Mouse (Mus musculus): Measurements from ENCODE around the gene Nlrp3. TPM values are rescaled to one million over a fixed set of nuclear protein-coding genes. Genes with fewer than 3 reads are reported as not detected.

The Nlrp3 gene
- under 1 TPM; 0.28 to 0.45 TPM for total RNA-seq (2021)
- long read RNA-seq, experiment 1 = 0 reads
- long read RNA-seq, experiment 2 = 0 reads

- no peak for DNase-seq
Observed at GRCm38 (mm10) chr11:59541324-59541723, at the start of gene Nlrp3. Nlrp3 (plus strand) TSS chr11:59541568.

DNA sequence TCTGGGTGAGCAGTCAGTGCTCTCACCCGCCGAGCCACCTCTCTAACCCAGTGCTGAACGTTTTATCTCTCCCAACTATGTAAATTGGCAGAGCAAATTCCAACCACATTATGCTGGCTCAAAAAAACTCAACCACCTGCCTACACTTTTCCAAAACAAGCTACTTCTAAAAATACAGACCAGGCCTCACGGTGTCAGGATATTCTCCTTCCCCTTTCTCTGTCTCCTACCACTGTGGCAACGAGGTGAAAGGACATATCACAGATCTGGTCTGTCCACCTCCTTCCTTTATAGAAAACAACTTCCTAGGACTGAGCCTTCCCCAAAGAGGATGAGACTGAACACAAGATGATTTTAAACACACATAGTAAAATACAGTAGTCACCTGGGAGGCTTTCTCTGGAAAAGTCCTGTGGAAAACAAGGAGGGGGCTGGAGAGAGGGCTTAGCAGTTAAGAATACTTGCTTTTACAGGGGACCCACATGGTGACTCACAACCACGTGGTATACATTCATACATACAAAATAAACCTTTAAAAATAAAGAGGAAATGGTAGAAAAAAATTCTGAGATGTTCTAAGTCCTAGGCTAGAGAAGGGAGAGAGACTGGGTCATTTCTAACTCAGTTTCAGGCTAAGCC, 44.6 kb upstream of the Nlrp3 start:
- DNase-seq = no peak

GRCm38 (mm10) chr11:59497747-59498146, 43.6 kb upstream of the Nlrp3 start:
- DNase-seq = no peak

- no peak for DNase-seq
Observed at GRCm38 (mm10) chr11:59501978-59502700, 39.2 kb upstream of the Nlrp3 start.

DNA sequence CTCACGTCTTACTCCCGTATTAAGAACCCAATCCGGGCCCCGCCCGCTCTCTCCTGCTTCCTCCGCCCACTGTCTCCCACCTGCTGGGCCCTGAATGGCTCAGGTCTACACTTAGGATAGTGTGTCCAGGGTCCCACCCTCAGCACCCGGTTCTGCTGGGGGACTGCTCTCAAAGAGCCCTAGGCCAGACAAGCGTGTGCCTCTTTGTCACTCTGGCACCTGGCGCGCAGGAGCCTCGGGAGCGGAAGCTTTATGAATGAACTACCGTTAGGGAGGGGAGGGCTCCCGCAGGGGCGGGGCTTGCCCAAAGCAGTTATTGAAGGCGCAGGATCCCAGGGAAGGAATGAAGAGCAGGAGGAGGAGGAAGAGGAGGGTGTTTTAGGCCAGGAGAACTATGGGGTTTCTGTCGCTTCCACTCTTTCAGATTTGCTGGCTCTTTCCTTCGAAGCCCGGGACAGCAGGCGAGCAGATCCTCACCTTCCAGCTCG, 36.0 kb upstream of the Nlrp3 start:
- DNase-seq = peak; percentile 50

- DNase-seq = peak; percentile 91
Observed at GRCm38 (mm10) chr11:59505839-59506712, 35.3 kb upstream of the Nlrp3 start.

- no peak for DNase-seq
Observed at GRCm38 (mm10) chr11:59506713-59507074, 34.7 kb upstream of the Nlrp3 start.

DNA sequence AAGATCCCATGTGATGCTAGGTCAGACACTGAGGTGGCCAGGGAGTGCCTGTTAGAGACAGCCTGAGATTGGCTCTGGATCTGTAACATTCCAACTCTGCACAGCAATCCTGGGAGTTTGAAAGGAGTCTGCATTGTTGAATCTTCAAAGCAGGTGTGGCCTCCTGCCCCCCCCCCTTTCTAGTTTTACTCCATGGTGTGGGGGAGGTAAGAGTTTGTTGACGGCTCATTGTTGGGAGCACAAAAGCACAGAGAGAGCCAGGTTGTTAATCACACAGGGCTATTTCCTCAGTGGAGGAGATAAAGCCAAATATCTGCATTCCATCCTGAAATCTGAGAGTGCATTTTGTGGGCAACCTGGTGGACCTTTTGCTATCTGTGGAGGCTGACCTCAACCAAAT, 29.8 kb upstream of the Nlrp3 start:
- no peak for DNase-seq

DNA sequence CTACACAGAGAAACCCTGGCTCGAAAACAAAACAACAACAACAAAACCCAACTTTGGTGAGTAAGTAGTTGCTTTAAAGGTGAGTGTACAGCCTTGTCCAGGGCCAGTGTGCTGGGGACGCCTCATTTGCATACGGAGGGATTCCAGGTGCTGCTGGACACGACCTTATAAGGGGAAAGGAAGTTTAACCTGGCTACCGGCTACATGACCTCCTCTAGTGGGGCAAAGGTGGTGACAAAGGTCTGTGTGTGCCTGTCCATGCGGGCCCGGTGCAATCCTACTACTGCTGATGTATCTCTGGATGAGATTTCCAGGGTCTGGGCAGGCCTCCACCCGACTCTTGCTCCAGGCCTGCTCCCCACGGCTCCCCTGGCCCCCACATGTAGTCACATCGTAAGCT, 28.6 kb upstream of the Nlrp3 start:
- DNase-seq = no peak

- DNase-seq = no peak
Observed at GRCm38 (mm10) chr11:59513556-59513955, 27.8 kb upstream of the Nlrp3 start.

GRCm38 (mm10) chr11:59514381-59514780, 27.0 kb upstream of the Nlrp3 start:
- no peak for DNase-seq

GRCm38 (mm10) chr11:59514789-59515188, 26.6 kb upstream of the Nlrp3 start:
- DNase-seq = no peak

GRCm38 (mm10) chr11:59517441-59517840, 23.9 kb upstream of the Nlrp3 start:
- DNase-seq = no peak

GRCm38 (mm10) chr11:59518226-59518625, 23.1 kb upstream of the Nlrp3 start:
- DNase-seq = no peak

DNA sequence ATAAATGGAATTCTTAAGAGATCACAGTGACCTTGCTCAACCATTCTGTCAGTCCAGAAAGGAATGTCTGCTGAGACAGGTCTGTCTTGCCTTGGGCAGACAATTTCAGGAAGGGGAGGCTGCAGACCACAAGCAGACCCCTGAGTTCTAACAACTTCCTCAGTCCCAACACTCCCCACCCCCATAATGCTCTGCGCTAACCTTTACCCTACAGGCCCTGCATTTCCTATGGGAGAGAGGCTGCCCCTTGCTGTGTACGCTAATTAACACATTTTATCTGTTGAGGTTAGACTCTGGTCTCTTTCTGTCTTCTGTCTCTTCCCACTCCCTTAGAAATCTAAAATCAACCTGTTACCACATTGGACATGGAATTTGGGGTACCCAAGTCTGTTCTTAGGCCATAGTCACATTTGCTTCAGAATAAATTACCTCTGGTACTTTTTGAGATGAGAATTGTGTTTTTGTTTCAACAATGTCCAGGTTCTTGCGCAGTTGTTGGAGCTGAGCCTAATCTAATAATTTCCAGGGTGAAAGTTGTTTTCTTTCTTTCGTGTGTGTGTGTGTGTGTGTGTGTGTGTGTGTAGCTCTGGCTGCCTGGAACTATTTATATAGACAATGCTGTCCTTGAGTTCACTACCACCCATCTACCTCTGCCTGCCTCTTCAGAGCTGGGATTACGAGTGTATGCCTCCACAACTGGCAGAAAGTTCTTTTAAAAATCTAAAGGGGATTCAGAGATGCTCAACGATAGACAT, 21.4 kb upstream of the Nlrp3 start:
- no peak for DNase-seq

DNA sequence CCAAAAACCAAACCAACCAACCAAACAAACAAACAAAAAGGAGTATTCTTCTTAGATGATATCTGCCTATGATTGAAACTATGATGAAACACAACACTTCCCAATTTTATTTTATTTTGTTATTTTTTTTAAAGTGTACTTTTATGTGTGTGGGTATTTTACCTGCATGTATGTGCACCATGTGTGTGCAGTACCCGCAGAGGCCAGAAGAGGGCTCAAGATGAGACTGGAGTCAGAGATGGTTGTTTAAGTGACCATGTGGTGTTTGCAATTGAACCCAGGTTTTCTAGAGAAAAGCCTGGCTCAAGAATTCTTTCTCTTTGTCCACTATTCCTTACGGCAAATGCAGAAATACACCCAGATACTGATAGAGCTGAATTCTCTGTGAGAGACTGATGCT, 17.2 kb upstream of the Nlrp3 start:
- DNase-seq = no peak

GRCm38 (mm10) chr11:59525237-59525636, 16.1 kb upstream of the Nlrp3 start:
- DNase-seq = peak; percentile 70

DNA sequence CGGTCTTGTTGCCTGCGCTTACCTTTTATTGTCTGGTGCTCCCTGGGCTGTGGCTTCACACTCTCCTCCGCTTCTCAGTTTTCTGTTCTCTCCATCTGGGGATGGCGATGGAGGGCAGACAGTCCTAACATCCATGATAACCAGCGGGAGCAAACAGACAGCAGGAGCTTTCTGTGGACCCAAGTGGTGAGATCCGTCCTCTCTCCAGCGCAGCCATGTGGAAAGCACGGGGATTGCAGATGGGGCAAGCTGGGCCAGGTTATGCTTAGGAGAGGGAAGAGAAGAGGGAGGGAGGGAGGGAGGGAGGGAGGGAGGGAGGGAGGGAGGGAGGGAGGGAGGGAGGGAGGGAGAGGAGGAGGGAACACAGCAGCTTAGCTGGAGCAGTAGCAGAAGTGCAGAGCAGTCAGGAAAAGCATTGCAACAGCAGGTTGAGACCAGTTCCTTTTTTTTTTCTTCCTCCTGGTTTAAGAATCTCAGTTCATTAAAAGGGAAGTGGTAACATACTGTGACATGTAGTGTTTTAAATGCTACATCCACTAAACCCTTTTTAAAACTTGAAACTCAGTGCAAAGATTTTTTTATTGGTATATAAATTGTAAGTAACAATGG, 14.8 kb upstream of the Nlrp3 start, which contains the start of gene Zkscan17:
Gene Zkscan17 (minus strand): TSS at position 280 of the 609 bp plus-strand sequence.
- DNase-seq = no peak

- no peak for DNase-seq
Observed at GRCm38 (mm10) chr11:59530221-59530620, 11.1 kb upstream of the Nlrp3 start.

DNA sequence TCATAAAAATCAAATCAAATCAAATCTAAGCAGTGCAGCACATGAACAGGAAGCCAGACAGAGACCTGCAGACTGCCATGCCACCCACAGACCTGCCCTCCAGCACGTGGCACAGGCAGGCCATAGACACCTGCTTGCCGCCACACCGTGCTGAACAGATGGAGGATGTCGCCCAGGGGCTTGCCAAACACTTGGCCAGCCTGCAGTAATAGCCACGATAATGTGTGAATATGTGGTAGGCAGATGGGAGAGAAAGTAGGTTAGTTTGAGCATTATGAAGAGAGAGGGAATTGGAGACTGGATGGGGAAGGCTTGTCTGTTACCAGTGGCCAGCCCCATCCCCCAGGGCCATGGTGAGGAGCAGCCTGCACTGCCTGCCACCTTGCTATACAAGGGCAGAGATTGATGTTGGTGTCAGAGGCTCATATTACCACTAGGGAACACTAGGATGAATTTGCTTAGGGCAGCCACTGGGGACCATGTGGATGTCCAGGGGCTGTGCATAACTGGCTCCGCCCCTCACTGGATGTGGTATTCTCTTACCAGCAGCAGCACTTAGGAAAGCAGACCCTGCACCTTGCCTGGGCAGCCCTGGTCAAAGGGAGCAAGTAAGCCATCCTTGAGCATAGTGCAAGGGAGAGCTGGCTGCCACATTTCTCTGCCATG, 10.4 kb upstream of the Nlrp3 start:
- no peak for DNase-seq

GRCm38 (mm10) chr11:59531562-59531961, 9.8 kb upstream of the Nlrp3 start:
- no peak for DNase-seq

All from gastrocnemius, postnatal 10 days (tissue).